Mouse (Mus musculus) natural killer cell, adult 2 months (primary cell): ENCODE measurements around the gene Rabgap1l.
"Not testable (repeated sequence)": the region's sequence is repeated elsewhere in the genome, so short reads cannot be mapped to it uniquely, and the experiment has no call there.

Experiments used
- DNase-seq, 2 experiments: peaks; one replicate each; pipeline ENCODE4 v3.0.0; 2022; ENCODE audit warnings: low spot score in 2 of 2

The Rabgap1l gene

DNA sequence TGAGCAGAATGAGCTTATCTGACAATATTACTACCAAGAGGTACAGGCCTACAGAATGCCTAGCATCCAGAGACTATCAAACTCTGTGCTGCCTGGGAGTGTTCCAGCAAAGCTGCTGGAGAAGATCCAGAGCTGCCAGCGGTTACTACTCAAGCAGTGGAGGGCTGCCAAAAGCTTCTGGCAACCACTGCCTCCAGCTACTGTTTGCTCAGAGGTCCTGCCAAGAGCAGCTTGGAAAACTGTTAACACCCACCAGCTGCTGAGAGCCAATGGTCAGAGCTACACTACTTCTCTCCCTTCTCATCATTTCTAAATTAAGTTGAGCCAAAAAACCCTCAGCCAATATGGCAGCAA, 99.9 kb downstream of the Rabgap1l start:
- DNase-seq: no peak

DNA sequence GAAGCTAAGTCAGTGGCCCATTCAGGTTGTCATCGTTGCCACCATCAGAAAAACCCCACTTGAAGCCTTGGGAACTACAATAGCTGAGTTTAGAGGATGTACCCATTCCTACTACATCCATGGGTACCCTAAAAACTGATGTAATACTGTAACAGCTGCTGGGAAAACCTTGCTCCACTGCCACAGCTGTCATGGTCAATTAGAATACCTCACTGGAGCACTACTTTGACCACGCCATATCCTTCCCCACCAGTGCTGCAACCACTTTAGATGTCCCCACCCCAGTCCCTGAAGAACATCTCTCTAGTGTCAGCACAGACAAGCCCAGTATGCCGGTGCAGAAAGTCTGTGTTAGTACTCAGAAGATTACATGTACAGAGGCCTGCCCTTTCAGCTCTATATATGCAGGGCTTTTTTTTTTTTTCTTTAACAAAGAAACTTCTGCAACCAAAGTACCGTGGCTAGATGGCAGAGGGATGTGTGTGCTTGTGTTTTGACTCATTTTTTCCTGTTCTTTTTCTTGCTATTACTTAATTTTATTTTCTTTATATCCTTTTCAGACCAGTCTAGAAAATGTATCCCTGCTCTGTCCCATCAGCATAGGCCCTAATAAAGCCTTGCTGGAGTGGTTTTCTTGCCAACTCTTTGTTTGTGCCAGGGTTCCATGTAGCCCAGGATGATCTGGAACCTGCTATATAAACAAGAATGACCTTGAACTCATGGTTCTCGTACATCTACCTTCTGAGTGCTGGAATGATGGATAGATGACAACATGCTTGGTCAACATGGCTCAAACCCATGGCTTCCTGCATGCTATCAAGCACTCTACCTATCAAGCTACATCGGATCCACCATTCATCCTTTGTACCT, 100.6 kb downstream of the Rabgap1l start:
- no peak for DNase-seq

DNA sequence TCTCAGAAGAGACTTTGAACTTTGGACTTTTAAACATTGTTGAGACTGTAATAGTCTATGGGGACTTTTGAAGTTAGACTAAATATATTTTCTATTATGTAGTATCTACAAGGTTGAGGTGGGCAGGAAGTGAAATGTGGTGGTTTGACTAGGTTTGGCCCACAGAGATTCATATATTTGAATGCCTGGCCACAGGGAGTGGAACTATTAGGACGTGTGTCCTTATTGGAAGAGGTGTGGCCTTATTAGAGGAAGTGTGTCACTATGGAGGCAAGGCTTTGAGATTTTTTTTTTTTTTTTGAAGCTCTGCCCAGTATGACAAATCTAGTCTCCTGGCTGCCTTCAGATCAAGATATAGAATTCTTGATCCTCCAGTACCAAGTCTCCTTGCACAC, 101.8 kb downstream of the Rabgap1l start:
- DNase-seq: no peak

DNA sequence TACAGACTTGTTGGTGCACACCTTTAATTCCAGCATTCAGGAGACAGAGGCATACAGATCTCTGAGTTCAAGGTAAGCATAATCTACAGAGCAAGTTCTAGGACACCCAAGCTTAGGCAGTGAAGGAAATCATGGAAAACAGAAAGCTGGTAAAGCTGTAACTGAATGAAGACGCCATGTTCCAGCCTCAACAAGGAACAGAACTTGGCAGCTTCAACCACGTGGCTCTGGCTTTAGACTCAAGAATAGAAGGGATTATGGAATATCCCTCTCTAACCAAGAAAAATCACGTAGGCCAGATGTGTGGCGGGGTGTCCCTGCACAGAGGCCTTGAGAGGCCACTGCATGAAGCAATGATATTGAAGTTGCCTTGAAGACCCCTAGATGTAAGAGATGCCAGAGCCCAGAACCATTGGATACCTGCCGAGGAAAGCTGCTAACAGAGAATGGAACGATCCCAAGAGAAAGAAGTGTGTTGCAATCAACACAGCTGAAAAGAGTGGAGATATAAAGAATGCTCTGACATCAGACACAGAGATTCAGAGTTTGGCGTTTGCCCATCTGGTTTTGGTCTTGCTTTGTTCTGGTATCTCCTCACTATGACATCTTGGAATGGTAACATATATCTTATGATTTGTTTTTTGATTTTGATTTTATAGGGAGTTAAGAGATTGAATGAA, 102.4 kb downstream of the Rabgap1l start:
- DNase-seq: no peak

DNA sequence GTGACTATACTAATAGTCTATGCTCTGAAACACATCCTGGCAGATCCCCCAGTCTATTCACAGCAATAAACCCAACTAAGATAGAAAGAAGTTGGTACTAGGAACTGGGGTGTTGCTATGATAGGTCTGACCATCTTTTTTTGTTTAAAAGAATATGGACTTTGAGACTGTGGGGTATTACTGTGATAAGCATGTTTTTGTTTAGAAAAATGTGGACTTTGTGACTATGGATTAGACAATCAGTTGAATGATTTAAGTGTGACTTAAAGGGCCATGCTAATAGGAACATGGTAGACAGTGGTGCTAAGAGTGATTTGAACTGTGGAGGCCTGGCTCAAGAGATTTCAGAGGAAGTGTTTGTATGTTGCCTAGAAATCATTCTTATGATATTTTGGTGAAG, 103.5 kb downstream of the Rabgap1l start:
- no peak for DNase-seq

DNA sequence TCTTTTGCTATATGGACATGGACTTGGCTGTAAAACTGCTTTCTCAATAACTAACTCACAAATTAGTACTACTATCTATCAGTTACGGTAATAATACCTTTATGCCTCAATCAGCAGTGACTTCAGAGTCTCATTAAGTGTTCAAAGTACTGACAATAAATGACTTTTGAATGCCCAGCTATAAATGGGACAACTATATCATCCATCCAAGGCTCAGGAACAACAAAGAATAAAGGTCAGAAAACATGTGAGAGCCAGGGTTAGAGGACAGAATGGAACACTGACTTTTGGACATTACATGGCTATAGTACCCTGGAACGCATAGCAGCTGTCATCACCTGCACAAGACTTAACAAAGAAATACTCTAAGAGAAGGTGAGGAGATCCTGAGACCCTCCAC, 108.8 kb downstream of the Rabgap1l start:
- no peak for DNase-seq

DNA sequence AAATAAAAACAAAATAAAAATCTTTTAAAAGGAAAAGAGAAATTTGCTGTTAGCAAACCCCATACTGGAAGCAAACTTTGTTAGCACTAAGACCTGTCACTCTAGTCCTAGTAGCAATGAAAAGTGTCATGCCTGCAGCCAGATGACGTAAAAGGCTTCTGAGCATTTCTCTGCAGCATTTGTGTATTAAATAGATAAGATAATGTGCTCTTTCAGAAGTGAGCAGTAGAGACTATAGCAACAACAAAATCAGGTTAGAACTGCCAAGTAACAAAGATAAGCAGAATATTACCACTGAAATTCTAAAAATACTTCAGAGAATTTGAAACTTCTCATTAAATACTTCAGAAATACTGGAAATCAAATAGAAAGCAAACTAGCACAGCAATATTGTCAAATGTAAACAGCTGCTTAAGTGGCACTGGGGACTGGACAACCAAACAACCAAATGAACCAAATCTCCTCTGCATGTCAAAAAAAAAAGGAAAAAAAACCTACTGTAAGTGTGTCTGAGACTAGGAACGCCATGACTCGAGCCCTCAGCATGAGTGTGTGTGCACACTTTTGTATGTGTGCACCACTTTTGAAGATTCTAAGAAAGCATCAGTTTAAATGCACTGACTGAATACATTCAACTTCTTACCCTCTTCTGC, 111.5 kb downstream of the Rabgap1l start:
- DNase-seq: no peak

DNA sequence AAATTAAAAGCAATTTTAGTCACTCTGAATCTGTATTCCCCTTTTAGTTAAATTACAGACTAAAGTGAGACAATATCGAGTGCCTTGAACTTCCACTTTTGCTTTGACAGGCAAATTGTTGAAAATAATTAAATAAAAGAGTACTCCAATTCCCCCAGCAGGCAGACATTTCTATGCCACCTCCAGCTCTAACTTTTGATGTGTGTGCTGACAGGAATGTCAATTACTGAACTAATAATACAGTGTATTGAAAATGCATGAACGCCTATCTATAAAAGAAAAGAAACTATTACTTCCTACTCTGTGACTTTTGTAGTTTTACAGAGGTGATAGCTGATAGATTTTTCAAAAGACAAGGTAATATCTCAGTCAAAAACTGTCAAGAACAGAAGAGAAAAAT, 118.2 kb downstream of the Rabgap1l start:
- no peak for DNase-seq

DNA sequence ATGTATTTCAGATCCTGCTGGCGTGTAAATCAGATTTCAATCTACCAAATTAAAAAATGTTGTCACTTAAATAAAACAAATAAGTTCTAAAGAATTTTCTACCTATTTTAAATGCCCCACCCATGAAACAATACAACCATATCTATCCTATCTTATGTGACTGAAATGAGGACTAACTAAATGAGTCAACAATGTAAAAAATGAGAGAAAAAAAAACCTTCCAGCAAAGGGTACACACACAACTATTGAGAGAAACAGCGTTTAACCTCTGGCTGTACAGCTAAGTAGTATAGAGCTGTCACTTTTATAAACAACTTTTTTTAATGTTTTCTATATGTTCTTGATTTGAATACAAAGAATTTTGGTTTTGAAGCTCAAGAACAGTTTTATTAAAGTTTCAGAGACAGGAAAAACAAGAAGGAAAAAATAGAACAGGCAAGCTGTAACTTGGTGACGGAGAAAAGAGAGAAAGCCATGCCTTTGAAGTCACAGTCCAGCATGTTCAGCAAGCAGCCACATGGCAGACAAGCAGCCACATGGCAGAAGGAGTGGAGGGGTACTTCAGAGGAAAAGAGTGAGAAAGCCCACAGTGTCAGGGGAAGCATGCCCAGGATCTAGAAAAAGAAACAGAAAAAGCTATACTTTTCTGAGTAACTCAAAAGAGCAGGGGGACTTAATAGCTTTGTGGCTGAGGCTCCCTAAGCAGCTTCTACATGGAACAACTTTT, 120.8 kb downstream of the Rabgap1l start:
- DNase-seq: no peak

DNA sequence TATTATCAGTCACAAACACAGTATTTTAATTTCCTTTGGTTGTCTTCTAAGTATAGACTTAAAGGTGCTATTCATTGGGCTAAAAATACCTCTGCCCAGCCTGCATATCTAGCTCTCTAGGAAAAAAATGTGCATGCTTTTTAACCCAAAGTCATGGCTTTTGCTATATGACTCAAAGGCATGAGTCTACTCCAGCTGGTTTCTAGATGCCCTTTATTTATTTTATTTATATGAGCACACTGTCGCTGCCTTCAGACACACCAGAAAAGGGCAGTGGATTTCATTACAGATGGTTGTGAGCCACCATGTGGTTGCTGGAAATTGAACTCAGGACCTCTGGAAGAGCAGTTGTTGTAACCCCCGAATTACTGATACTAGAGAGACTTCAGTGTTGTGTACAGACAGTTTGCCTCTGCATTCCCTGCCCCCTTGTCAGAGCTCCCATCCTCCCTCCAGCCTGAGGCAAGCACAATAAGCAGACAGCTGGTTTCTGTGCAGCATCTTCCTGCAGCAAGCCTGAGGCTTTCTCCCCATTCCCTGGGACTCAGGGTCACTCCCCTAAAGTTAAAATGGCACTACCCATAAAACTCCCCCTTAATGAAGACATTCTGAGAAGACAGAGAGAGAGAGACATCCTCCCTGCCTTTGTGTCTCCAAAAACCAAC, 137.1 kb downstream of the Rabgap1l start:
- DNase-seq: no peak

DNA sequence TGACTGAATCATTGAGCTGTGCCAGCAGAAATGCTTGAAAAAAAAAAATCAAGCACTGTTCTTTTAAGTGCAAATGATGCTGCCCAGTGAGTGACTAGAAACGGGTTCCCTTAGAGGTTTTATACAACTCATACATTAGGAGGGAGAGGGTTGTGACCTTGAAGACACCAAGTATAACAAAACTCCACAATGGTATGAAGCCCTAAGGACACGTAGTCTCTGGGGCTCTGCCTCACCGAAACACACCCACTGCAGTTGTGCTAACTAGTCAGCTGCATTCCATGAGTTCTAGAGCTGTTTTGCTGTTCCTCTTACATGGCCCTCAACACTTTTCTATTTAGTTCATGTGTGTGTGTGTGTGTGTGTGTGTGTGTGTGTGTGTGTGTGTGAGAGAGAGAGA, 141.3 kb downstream of the Rabgap1l start:
- no peak for DNase-seq

DNA sequence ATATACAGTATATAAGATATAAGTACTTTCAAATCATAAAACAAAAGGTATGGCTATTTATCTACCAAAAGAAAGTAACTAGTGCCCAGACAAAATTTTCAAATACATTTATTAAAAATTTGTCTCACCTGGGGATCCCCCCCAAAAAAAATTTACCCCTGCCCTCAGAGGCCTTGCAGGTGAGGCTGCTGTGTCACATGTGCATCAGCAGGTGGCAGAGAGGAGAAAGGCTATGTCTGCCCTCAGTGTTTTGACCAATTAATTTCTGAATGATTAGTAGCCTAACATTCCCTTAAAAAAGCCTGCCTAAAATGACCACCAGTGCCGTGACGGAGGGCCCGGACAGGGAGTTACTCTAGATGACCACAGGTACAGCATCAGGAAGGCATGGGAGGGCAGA, 147.6 kb downstream of the Rabgap1l start:
- no peak for DNase-seq

DNA sequence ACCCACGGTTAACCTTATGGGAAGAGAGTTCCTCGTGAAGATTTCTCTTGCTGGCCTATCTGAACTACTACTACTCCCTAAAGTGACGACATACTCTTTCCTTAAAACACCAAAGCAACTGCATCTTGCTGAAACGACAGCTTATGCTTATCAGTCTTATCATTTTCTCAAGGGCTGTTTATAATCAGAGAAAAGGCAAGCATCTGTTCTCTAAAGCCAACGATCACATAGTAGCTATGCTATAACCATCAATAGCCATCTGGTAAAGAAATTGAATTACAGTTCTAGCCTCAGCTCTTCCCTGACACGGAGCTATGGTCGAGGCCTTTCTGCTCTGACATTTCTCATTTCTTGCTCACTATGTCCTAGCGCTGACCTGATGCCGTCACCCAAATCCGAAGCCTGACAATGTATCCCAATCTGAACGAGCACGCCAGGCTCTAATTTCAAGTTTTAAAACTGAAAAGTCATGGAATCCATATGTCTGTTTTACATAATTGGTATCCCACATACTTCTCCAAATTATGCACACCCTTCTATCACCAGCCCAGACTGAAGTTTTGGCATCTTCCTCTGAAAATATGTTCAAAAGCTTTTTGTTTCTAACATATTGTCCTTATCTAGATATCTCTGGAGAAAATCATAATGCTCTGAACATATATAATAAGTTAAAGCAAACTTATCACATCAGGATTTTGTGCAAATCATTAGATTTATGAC, 164.6 kb downstream of the Rabgap1l start:
- no peak for DNase-seq

DNA sequence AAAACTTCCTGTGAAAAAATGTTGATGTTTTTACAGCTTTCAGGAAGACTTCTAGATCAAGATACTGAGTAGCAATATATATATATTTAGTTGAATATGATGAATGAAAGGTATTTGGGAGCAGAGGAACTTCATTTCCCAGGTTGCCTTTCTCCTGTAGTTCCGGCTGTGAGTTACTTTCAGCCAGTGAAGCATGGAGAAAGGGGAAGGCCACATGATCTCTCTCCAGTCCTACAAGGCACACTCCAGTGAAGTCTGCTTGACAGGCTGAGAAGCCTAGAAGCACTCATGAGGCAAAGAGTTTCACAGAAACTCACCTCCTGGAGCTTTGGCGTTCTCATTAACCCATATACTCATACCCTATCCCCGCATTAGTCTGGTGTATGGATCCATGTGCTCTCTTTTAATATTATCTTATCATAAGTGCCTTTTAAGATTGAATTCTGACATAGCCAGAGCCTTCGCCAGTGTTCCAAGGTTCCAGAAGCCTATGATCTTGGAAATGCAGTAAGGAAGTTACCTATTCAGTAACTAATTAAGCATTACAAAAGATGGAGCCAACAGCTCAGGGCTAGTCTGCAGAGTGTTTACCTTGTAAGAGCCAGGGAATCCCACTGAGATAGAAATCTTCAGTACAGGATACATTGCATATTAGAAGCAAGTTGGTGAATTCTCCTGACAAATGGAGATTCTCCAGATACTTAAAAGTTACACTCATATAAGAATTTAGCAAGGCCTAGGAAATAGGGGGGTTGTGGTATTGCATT, 168.5 kb downstream of the Rabgap1l start:
- not testable (repeated sequence) for DNase-seq

DNA sequence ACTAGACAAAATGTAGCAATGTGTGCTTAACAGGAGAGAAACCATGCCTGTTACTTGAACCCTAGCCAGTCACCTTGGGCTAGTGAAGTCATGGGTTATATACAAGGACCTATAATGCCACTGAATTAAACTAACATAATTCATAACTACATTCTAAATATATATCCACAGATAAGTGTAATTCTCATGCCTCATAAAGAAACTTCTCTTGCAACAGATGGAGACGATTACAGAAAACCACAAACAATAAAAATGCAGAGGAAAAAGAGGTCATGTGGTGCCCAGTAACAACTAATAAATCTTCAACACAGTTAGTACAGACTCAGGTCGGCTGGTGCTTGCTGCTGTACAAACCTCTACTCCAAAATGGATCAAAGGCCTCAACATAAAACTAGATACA, 174.8 kb downstream of the Rabgap1l start:
- no peak for DNase-seq

DNA sequence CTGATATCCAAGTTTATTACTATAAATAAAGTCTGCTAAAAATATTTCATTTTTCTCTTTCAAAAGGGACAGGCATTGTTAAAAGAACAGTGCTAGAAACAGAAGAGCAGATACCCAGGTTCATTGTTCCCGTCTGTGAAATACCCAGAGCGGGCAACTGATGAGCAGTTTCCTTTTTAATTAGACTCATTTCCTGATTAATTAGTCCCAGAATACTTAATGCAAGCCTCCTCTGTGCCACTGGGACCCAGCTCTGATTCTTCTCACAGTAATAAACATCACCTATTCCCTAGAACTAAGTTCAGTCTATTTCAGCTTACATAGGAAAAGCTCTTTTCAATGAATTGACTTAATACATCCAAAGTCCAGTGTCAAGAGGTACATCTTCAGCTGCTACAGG, 186.6 kb downstream of the Rabgap1l start:
- DNase-seq: no peak

DNA sequence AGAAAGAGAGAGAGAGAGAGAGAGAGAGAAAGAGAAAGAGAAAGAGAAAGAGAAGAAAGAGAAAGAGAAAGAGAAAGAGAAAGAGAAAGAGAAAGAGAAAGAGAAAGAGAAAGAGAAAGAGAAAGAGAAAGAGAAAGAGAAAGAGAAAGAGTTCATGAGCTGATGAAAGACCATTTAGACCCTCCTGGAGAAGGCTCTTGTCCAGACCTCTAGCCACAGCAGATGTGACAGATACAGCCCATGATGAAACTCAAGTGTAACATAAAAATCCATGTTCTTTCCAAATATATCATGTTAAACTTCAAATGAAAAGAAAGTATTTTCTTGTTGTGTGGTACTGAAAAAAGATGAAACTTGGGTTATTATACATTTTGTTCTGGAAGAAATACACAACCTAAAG, 189.7 kb downstream of the Rabgap1l start:
- DNase-seq: not testable (repeated sequence)

DNA sequence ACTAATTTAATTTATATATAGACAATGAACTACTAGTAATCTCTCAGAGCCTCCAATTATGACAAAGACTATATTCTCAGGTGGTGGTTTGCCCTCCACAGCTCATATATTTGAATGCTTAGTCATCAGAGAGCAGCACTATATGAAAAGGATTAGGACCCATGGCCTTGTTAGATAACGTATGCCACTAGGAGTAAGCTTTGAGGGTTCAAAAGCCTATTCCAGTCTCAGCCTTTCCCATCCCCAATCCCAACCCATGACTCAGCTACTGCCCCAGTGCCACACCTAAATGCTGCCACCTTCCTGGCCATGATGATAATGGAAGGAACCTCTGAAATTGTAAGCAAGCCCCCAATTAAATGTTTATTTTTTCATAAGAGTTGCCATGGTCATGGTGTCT, 195.6 kb downstream of the Rabgap1l start:
- DNase-seq: no peak

DNA sequence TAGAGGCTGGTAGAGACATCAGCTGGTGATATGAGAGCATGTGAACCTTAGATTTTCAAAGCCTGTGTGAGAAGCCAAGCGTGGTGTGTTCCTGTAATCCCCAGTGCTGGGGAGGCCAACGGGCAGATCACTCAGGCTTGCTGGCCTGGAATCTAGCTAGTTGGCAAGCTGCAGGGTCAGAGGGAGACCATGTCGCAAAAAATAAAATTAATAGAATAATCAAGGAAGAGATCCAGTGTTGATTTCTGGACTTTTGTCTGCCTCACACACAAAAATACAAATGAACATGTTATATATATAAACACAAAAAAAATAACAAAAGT, 196.1 kb downstream of the Rabgap1l start:
- DNase-seq: no peak

DNA sequence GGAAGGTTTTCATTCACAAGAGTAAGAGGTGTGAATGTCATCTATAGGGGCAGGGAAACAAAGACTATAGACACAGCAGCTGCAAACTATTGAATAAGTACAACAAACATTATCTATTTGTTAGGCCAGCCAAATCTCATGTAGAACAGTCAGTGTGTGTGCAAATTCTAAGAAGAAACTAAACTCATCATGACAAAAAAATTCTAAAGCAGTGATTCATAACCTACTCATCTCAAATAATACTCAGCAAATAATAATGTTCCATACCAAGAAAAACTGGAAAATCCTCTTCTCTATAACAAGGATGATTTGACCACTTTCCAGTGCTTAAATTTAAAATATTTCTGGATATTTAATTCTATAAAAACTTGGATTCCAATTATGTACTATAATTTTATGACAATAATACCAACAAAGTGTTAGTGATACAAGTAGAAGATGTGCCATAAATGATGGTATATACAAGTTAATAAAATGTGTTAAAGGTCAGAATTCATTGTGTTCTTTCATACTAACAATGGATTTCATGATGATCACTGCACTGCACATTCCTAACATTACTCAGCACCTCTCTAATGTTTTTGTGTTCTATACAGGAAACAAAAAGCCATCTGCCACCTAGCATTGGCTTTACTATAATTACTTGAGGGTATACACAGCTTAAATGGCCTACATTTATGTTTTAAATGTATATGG, 196.6 kb downstream of the Rabgap1l start:
- no peak for DNase-seq
